Mouse (Mus musculus): ENCODE measurements at regions not wholly inside any gene's neighbourhood (a gene's known extent, or its start where the extent isn't known, plus 50 kb on each side); places are given as distances from the start of the nearest gene placed in this dataset.
A peak's percentile ranks its signal among the peaks of the same experiment; 100 is the strongest.

DNA sequence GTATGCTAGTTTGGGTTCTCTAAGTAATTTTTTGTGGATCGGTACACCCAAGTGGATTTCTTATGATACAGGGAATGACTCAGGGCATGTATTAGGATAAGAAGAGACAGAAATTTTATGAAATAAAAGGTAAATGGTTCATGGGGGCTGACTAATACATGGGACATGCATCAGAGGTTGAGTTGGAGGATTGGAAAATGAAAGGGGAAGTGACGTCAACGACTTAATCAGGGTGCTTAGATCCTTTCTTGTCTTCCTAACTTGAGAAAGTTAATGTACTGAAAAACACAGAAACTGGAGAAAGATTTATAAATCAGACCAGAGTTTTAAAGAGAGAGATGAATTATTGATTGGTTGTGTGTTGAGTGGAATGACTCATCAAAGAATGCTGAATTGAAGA is 193.8 kb downstream of the Rassf9 start:
- no peak for DNase-seq (ENCODE audit: inconsistent ontology term)

DNA sequence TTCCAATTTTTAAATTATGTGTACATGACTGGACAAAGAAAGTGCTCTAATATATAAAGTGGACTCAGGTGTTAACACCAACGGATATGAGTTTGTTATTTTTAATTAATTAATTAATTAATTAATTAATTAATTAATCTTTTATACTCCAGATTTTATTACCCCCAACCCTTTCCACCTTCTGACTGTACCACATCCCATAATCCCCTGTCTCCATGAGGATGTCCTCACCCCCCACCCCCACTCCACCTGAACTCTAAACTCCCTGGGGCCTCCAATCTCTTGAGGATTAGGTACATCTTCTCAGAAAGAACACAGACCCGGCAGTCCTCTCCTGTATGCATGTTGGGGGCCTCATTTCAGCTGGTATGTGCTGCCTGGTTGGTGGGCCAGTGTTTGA is 182.8 kb downstream of the Rassf9 start:
- no peak for DNase-seq (ENCODE audit: inconsistent ontology term)

DNA sequence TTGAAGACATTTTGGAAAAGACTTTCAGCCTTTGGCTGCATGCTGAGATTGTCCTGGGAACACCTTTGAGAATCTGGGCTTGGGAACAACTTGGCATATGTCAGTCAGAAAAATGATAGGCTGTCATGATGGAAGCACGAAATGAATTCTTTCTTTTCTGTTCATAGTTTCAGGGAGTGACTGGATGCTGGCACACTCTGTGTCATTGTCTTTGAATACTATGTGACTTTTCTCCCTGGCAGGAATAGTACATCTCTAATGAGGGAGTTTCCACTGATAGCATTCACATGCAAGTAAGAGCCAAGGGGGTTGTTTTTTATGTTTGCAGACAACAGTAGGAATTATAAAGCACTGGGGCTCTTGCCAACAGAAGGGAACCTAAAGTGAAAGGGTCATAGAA is 177.9 kb downstream of the Rassf9 start:
- peak; percentile 51 for DNase-seq (ENCODE audit: inconsistent ontology term)

DNA sequence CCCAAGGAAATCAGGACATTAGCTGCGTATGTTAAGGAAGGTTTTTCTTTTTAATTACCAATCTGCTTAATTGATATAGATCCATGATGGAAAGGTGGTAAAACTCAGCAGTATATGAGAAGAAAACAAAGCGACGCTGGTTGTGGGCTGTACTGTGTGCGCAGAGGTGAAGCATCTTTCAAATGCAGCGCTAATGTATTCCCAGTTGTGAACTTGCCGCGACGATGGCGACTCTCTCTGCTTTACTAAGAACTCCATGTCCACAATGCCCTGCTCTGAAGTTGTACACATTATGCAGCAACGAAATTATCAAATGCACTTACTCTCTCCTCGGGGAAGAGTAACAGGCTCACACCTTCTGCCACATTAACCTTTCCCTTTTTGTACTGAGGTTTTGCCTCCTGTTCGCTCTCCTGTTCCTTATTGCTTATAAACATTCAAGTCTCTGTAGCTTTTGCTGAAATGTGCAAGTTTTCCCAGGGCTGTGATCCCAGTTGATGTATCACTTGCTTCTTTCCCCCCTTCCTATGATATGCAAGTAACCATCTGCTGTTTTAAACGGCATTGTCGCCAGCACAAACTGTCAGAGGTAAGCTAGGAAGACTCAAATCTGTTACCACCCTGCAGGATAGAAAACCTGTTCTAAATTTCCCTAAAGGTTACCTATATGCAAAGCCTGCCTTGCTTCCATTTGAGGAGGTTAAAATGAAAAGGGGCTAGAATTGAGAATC is 174.8 kb downstream of the Rassf9 start:
- no peak for DNase-seq (ENCODE audit: inconsistent ontology term)

DNA sequence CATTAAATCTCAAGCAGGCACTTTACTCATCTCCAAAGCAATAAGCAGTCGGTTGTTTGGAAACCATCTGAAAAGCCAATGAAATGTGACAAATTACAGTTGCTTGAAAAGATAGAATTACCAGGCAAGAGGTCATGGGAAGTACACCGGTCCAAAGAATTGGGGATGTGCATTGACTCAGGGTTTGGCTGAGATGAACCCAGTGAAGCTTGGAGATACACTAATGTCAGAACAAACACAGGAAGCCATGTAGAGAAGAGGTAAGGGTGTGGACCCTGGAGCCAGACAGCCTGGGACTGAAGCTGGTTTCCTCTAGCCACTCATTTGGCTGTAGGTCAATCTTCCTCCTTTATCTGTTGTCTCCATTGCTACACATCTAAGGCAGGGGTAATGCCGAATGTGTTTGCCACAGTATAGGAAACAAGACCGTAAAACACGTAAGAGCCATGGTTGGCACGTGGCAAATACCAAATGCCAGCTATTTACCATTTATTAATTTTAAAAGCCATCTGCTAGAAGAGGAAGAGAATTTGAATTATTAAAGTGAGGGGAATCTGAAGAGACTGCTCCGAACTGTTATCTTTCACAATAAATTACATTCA is 173.9 kb downstream of the Rassf9 start:
- no peak for DNase-seq (ENCODE audit: inconsistent ontology term)

DNA sequence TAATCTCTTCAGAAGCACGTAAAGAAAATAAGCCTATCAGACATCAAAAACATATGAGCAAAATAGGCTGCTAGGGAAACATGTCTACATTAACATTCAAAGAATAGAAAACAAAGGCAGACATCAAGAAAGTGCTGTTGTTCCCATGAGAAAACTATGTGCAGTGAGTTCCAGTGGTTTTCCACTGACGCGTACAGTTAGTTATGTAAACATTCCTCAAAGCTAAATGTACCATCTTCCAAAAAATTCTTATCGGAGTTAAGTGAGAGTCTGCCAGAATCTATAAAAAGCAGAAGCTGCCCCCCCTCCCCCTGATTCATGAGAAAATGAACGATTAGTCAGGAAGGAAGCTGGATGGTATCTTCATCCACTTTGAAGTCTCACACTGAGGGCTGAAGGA is 155.3 kb downstream of the Rassf9 start:
- no peak for DNase-seq (ENCODE audit: inconsistent ontology term)

DNA sequence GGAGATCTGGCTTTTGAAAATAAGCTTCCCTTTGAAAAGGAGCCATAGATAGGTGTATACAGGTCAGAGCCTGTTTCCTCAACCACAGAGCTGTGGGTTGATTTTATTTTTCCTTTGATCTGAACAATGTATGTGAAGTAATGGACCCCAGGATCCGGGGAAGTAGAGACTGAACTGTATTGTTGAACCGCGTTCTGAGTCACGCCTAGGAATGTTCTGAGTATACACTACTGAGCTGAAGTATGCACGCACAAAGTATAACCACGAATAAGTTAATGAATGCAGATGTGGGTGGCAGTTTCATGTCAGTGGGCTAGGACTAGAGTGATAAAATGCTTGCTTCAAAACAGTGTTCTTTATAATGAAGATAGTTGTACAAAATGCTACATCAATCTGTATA is 147.7 kb downstream of the Rassf9 start:
- DNase-seq (ENCODE audit: inconsistent ontology term), result no peak

DNA sequence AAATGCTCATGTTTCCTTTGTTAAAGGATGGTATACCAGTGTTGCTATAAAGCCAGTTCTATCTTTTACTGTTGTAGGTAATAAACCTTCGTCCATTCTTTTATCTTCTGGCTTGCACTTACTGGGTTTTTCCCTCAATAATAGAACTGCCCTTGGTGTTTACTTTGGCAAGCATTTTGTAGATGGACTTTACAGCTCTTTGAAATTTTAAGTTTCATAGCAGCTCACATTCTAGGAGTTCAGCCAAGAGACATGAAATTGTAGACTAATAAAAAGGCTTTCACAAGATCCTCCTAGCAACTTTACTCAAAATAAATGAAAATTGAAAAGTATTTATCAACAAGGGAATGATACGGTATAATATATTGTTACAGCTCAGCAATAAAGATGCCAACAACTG is 124.5 kb downstream of the Rassf9 start:
- DNase-seq (ENCODE audit: inconsistent ontology term), result no peak

DNA sequence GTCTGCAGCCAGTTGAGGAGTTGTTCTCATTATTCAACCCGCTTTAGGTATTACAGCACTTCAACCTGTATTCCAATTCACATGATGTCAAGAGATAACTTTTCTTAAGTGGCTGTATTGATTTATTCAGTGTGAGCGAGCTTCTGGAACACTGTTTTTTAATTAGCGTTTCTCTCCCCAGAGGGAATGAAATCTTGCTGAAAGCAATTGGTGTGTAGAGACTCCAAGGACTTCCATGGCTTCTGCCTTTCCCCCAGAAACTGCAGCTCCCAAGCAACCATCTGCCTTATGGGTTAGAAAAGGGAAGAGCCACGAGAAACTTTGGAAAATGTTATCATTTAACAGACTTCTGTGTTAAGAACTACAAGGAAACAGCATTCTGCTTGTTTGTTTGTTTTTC is 121.4 kb downstream of the Rassf9 start:
- no peak for DNase-seq (ENCODE audit: inconsistent ontology term)

DNA sequence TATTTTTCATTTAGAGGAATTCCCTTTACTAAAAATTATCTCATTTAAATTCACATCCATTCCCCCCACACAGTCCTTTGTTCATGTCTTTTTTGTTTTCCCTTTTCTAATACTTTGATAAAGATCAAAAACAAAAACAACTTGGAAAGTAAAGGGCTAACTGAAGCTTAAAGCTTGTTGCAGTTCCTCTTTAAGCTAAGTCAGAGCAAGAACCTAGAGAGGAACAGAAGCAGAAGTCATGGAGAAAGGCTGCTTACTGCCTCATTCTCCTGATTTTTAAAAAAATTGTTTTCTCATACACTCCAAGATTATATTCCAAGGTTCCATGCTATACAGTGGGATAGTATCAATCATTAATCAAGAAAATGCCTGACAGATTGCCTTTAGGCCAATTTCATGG is 116.6 kb downstream of the Rassf9 start:
- DNase-seq (ENCODE audit: inconsistent ontology term), result no peak

DNA sequence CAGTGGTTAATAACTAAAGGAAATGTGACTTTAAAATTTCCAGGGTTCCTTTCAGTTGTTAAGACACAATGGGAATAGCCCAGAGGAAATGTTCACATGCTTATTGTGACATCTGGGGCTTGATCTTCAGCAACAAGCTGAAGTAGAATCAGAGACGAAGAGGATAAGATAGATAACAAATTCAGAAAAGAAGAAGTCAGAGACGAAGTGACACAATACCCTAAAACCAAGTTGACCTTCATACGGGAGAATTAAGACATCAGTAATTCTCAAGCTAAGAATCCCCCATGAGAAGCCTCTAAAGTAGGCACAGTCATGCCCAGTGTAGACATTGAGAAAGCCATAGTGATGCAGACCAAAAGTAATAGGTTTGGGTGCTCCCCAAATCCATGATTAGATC is 111.9 kb downstream of the Rassf9 start:
- no peak for DNase-seq (ENCODE audit: inconsistent ontology term)

DNA sequence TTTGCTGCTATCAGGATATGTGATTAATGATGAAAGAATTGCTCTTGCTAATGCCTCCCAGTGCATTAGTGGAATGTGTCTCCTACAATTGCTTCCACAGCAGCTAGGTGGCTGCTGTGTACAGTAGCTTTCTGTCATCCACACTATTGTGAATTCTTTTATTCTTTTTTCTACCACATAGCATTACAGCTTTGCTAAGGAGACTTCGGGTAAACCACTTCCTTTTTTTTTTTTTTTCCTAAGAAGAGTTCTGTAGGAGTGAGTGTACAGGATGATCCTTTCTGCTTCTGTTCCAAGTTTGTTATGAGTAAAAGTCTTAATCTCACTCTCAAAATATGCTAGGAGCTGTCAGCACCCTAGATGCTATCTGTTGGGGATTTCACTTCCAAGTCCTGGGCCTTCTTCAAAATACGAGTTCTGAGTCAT is 110.6 kb downstream of the Rassf9 start:
- peak; percentile 57 for DNase-seq (ENCODE audit: inconsistent ontology term)

DNA sequence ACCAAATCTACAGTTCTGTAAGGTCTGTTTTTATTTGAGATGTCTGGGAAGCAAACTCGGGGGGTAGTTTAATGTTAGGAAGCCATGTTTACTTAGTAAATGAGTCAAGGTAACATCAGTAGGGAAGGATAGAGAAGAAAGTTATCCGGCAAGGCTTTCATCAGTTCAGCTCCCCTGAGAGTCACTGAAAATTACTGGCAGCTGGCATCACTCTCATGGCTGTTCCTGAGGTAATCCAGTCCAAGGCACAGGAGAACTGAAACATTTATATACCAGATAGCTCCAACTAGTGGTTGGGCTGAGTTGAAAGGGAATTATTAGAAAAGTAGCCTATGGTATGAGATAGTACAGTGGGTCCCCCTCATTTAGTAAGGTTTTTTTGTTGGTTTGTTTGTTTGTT is 106.7 kb downstream of the Rassf9 start:
- no peak for DNase-seq (ENCODE audit: inconsistent ontology term)

DNA sequence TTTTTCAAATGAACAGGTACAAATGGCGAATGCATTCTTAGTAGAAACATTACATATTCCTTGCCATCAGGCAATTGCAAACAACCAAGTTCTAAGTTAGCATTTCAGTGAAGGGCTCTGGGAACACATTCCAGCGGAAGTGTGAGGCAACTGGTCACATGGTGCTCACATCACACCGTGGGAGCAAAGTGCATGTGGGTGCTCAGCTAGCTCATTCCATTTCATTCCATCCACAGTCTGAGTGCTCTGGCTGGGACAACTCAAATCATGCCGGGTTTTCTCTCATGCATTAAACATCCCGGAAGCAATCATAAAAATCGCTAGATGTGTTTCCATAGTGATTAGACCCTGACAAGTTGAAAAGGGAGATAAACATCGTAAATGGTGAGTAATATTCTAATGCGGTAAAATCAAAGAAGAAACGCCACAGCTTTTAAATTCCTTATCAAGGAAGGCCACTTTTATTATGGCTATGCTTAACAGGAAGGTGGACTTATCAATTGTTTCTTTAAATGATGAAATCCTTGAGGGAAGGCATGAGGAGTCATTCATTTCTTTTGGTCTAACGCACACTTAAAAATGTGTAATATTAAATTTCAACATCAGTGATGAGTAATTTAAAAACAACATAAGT is 104.1 kb downstream of the Rassf9 start:
- DNase-seq (ENCODE audit: inconsistent ontology term), result no peak
